Mouse (Mus musculus): ENCODE data around the gene Olfr24.
"Not testable (repeated sequence)": the region's sequence is repeated elsewhere in the genome, so short reads cannot be mapped to it uniquely, and the experiment has no call there.

Gene Olfr24

GRCm38 (mm10) chr9:18763896-18764295, at the start of gene Olfr24:
Gene Olfr24, minus strand, starts transcription at chr9:18763996.
- no peak for DNase-seq (ENCODE audit: low read depth, low spot score)

GRCm38 (mm10) chr9:18785316-18785715, 21.5 kb upstream of the Olfr24 start:
- DNase-seq (ENCODE audit: low read depth, low spot score) = no peak

- DNase-seq (ENCODE audit: low read depth, low spot score) = no peak
These were observed 15.7 kb upstream of the Olfr24 start for GRCm38 (mm10) chr9:18779476-18779875.

- no peak for DNase-seq (ENCODE audit: low read depth, low spot score)
These were observed 15.2 kb upstream of the Olfr24 start for GRCm38 (mm10) chr9:18778981-18779380.

- DNase-seq (ENCODE audit: low read depth, low spot score) = no peak
These were observed 8.2 kb downstream of the Olfr24 start for GRCm38 (mm10) chr9:18755595-18755994.

- no peak for DNase-seq (ENCODE audit: low read depth, low spot score)
These were observed 19.2 kb downstream of the Olfr24 start for GRCm38 (mm10) chr9:18744639-18745038.

GRCm38 (mm10) chr9:18734177-18734576, 29.6 kb downstream of the Olfr24 start:
- DNase-seq (ENCODE audit: low read depth, low spot score) = not testable (repeated sequence)

GRCm38 (mm10) chr9:18722712-18723099, 41.1 kb downstream of the Olfr24 start:
- no peak for DNase-seq (ENCODE audit: low read depth, low spot score)

GRCm38 (mm10) chr9:18721931-18722711, 41.7 kb downstream of the Olfr24 start:
- DNase-seq (ENCODE audit: low read depth, low spot score) = no peak

GRCm38 (mm10) chr9:18721011-18721410, 42.8 kb downstream of the Olfr24 start:
- DNase-seq (ENCODE audit: low read depth, low spot score) = no peak

- no peak for DNase-seq (ENCODE audit: low read depth, low spot score)
These were observed 58.2 kb downstream of the Olfr24 start for GRCm38 (mm10) chr9:18705628-18706027.
